8 mouse cellular contexts compared by ENCODE assay signal in genomic region chr11:55468012-55468411, GRCm38 (mm10). TPM values are rescaled to one million over a fixed set of nuclear protein-coding genes. Genes with fewer than 3 reads are reported as not detected.
DNase-seq lines count a peak whose midpoint lies in the region; ATAC-seq and TF ChIP-seq lines count a peak whose summit lies in the region.

No protein-coding gene starts in this region.

- H3K9ac ChIP-seq in heart, embryonic 16.5 days (ENCODE audit: low read length) = peak overlapping the region; percentile 82
- peak overlapping the region; percentile 73; the same call in 1 of the 2 replicates for H3K9ac ChIP-seq in midbrain, embryonic 13.5 days (replicated peaks)

- WGBS in bone marrow, adult 2 months = 77% methylated on average over 10 of the region's 10 CpGs
- 75% methylated on average over 10 of the region's 10 CpGs for WGBS in heart, embryonic 16.5 days
- 64% methylated on average over 10 of the region's 10 CpGs for WGBS in midbrain, embryonic 13.5 days

- H3K27me3 ChIP-seq in heart, embryonic 16.5 days (ENCODE audit: control insufficient read depth, insufficient read depth, low read length) = no peaks in the 10 kb centered on the region
- H3K27me3 ChIP-seq in midbrain, embryonic 13.5 days = no peaks in the 10 kb centered on the region

- peak overlapping the region; percentile 72 for H3K4me2 ChIP-seq in heart, embryonic 16.5 days (ENCODE audit: low read depth, low read length)
- H3K4me2 ChIP-seq in midbrain, embryonic 13.5 days (replicated peaks) = peak overlapping the region; percentile 80

- ATAC-seq in heart, embryonic 16.5 days (replicated peaks; ENCODE audit: extremely low read depth, insufficient read depth, low FRiP score) = no peak
- ATAC-seq in midbrain, embryonic 13.5 days = no peak
- ATAC-seq in monocyte, adult 5-6 weeks (replicated peaks; ENCODE audit: insufficient number of reproducible peaks, low FRiP score, low TSS enrichment, poor library complexity, severe bottlenecking) = no peak

- TF ChIP-seq POLR2A in bone marrow, adult 2 months (IDR thresholded peaks at IDR 0.05; ENCODE audit: borderline replicate concordance, control insufficient read depth, low read depth, low read length) = no peak

- no peaks in the 10 kb centered on the region for H3K9me3 ChIP-seq in heart, embryonic 16.5 days (replicated peaks; ENCODE audit: control insufficient read depth, low read length)
- no peaks in the 10 kb centered on the region for H3K9me3 ChIP-seq in midbrain, embryonic 13.5 days

- H3K4me3 ChIP-seq in bone marrow, adult 2 months (replicated peaks; ENCODE audit: control insufficient read depth, low read depth, low read length) = peak overlapping the region; percentile 69
- peak overlapping the region; percentile 60; the same call in 1 of the 2 replicates for H3K4me3 ChIP-seq in heart, embryonic 16.5 days (ENCODE audit: low read length)
- peak overlapping the region; percentile 48 for H3K4me3 ChIP-seq in midbrain, embryonic 13.5 days (replicated peaks)

- H3K27ac ChIP-seq in bone marrow, adult 2 months (ENCODE audit: control insufficient read depth, insufficient read depth, low read depth, low read length, poor library complexity) = peak overlapping the region; percentile 91
- H3K27ac ChIP-seq in heart, embryonic 16.5 days (ENCODE audit: low read length) = peak overlapping the region; percentile 94
- H3K27ac ChIP-seq in midbrain, embryonic 13.5 days = peak overlapping the region; percentile 89; the same call in 1 of the 2 replicates

- no peak for TF ChIP-seq CTCF in bone marrow, adult 2 months (IDR thresholded peaks at IDR 0.05; ENCODE audit: control insufficient read depth, insufficient read depth, low read length)

- peaks cover 3% of the 10 kb centered on the region; the same call in 1 of the 2 replicates for H3K4me1 ChIP-seq in bone marrow, adult 2 months (ENCODE audit: control insufficient read depth, insufficient read depth, low read length)
- H3K4me1 ChIP-seq in heart, embryonic 16.5 days (ENCODE audit: control insufficient read depth, insufficient read depth, low read length) = peaks cover 21% of the 10 kb centered on the region
- peaks cover 25% of the 10 kb centered on the region for H3K4me1 ChIP-seq in midbrain, embryonic 13.5 days (replicated peaks)

- DNase-seq in adrenal gland, postnatal 14 days = peak; percentile 50
- DNase-seq in adrenal gland, postnatal 4 days (ENCODE audit: low spot score in 2 of 2) = no peak
- DNase-seq in kidney, postnatal 25 days = peak; percentile 86 to 94
- DNase-seq in urinary bladder, postnatal 10 days (ENCODE audit: low spot score) = no peak

- no peaks in the 10 kb centered on the region; the same call in 1 of the 2 replicates for H3K36me3 ChIP-seq in heart, embryonic 16.5 days (ENCODE audit: control insufficient read depth, insufficient read depth)
- peaks cover 9% of the 10 kb centered on the region for H3K36me3 ChIP-seq in midbrain, embryonic 13.5 days

RNA-seq across cellular contexts. Expression of gene G3bp1, which starts 1.5 kb away (rescaled TPM):
- total RNA-seq in adrenal gland, postnatal 14 days (2021) = 61.8 and 61.9 TPM in 2 replicates
- 10 to 100 TPM; 70.0 to 73.9 TPM for total RNA-seq in adrenal gland, postnatal 4 days (2021)
- 29.5 and 38.1 TPM in 2 replicates for polyA plus RNA-seq in bone marrow, adult 2 months (2011; ENCODE audit: insufficient read depth, insufficient read length, low replicate concordance, missing spikeins)
- polyA plus RNA-seq in heart, embryonic 16.5 days (2015; fragmentation: Nextera tagmentation; extraction: Ambion mirVana) = 104 and 106 TPM in 2 replicates
- 145 and 147 TPM in 2 replicates for polyA plus RNA-seq in midbrain, embryonic 13.5 days (2015; fragmentation: Nextera tagmentation; extraction: Ambion mirVana)
- 54.8 to 59.5 TPM (median 56.4 TPM) in 3 replicates for total RNA-seq in monocyte, adult 5-6 weeks (2017)

RNA-seq across cellular contexts. Expression of gene Atox1, which starts 7.0 kb away (rescaled TPM):
- total RNA-seq in adrenal gland, postnatal 14 days (2021) = 255 and 290 TPM in 2 replicates
- 100 to 1,000 TPM; 254 to 267 TPM for total RNA-seq in adrenal gland, postnatal 4 days (2021)
- 75.4 and 128 TPM in 2 replicates for polyA plus RNA-seq in bone marrow, adult 2 months (2011; ENCODE audit: insufficient read depth, insufficient read length, low replicate concordance, missing spikeins)
- polyA plus RNA-seq in heart, embryonic 16.5 days (2015; fragmentation: Nextera tagmentation; extraction: Ambion mirVana) = 213 and 263 TPM in 2 replicates
- polyA plus RNA-seq in midbrain, embryonic 13.5 days (2015; fragmentation: Nextera tagmentation; extraction: Ambion mirVana) = 258 and 274 TPM in 2 replicates
- total RNA-seq in monocyte, adult 5-6 weeks (2017) = 91.4 to 104 TPM (median 99.3 TPM) in 3 replicates

RNA-seq across cellular contexts. Expression of gene Sparc, which starts 45.0 kb away (rescaled TPM):
- 2,357 and 2,456 TPM in 2 replicates for total RNA-seq in adrenal gland, postnatal 14 days (2021)
- 1,000 to 10,000 TPM; 2,300 to 2,476 TPM for total RNA-seq in adrenal gland, postnatal 4 days (2021)
- polyA plus RNA-seq in bone marrow, adult 2 months (2011; ENCODE audit: insufficient read depth, insufficient read length, low replicate concordance, missing spikeins) = 79.8 and 90.9 TPM in 2 replicates
- polyA plus RNA-seq in heart, embryonic 16.5 days (2015; fragmentation: Nextera tagmentation; extraction: Ambion mirVana) = 1,876 and 1,966 TPM in 2 replicates
- polyA plus RNA-seq in midbrain, embryonic 13.5 days (2015; fragmentation: Nextera tagmentation; extraction: Ambion mirVana) = 374 and 417 TPM in 2 replicates
- not detected in 3 replicates for total RNA-seq in monocyte, adult 5-6 weeks (2017)

Comparison
In these comparisons a context has a peak if more than half of its experiments do, and no peak if none do; other contexts are left out.
1. DNase-seq: peak in adrenal gland, postnatal 14 days (single experiment) and kidney, postnatal 25 days (2 of 2); none in adrenal gland, postnatal 4 days (0 of 2) and urinary bladder, postnatal 10 days (single experiment).
2. RNA of gene Sparc, which starts 45.0 kb away (total RNA-seq): 2,300 to 2,476 TPM in adrenal gland, postnatal 4 days and 2,357 to 2,456 TPM in adrenal gland, postnatal 14 days; not detected in monocyte, adult 5-6 weeks; every median in the first group is over 1,000 times any median in the second.
3. Peak in every context shown above with its lines, with median percentiles within 50 percentile points of each other: H3K27ac ChIP-seq and H3K4me3 ChIP-seq.